Mouse (Mus musculus) lung, postnatal 0 days (tissue): ENCODE measurements around the gene Asic2.

ENCODE experiments used
- CTCF ChIP-seq: IDR thresholded peaks from 2 replicates; pipeline ENCODE4 v1.5.1; 2016; ENCODE audit warnings: antibody characterized with exemption, mild to moderate bottlenecking
- EP300 ChIP-seq: IDR thresholded peaks from 2 replicates; pipeline ENCODE4 v1.6.1; 2016; ENCODE audit warnings: antibody characterized with exemption, mild to moderate bottlenecking, control low read depth

DNA sequence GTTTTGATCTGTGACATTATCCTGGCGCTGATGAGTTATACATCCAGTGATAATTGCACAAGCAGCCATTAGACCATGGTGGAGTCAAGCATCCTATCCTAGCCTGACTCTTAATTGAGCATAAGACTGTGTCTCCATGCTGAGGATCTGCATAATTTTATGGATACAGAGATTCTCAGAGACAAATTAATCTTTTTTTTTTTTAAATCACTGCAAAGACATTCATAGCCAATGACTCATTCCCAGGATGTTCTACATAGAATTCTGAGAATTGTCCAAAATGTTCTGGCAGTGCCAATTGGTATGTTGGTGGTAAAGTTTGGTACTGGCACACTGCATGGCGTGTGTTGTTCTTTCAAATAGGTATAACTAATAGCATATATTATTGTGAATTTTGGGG lies 272.8 kb downstream of the Asic2 start:
- TF ChIP-seq CTCF = no peak
- no peak for TF ChIP-seq EP300
